Mouse (Mus musculus): ENCODE measurements around the gene Pfkfb4.

Pfkfb4 gene

GRCm38 (mm10) chr9:109058006-109058765 is 66.6 kb downstream of the Pfkfb4 start:
- DNase-seq: no peak

GRCm38 (mm10) chr9:109059136-109059903 is 67.7 kb downstream of the Pfkfb4 start, which contains the start of gene Trex1:
TSS of gene Trex1 (minus strand) at chr9:109059734.
- peak; percentile 93 to 94 for DNase-seq

- DNase-seq: peak in 1 of 2 experiments; percentile 13
Measured at GRCm38 (mm10) chr9:109060184-109060897, 68.8 kb downstream of the Pfkfb4 start.

GRCm38 (mm10) chr9:109060898-109061295 is 69.3 kb downstream of the Pfkfb4 start:
- no peak for DNase-seq

- DNase-seq: no peak
Measured at GRCm38 (mm10) chr9:109068095-109068735, 76.6 kb downstream of the Pfkfb4 start.

GRCm38 (mm10) chr9:109073661-109074573 is 82.3 kb downstream of the Pfkfb4 start, which contains the start of gene Atrip:
TSS of gene Atrip (minus strand) at chr9:109074124.
- peak; percentile 95 to 96 for DNase-seq

- DNase-seq: no peak
Measured at GRCm38 (mm10) chr9:109080516-109080915, 88.9 kb downstream of the Pfkfb4 start.

- no peak for DNase-seq
Measured at GRCm38 (mm10) chr9:109081749-109082123, 90.2 kb downstream of the Pfkfb4 start.

Data from kidney, postnatal 4 days (tissue).